Mouse (Mus musculus) embryonic facial prominence, embryonic 12.5 days (tissue): Measurements from ENCODE around the gene Mkln1. TPM values are rescaled to one million over a fixed set of nuclear protein-coding genes. Genes with fewer than 3 reads are reported as not detected.

Experiments
- ATAC-seq: fragments of 200-750 bp; cut with Nextera tagmentation; 2 replicates; pipeline ENCODE4 v1.8.0; 2017; ENCODE audit not compliant: insufficient number of reproducible peaks, insufficient read depth, low FRiP score, low TSS enrichment
- H3K27ac ChIP-seq: fragments of 300-500 bp; sonication (generic); 2 replicates; pipeline ENCODE4 v1.5.1; 2016; ENCODE audit warnings: mild to moderate bottlenecking
- H3K27me3 ChIP-seq: fragments of 300-500 bp; sonication (generic); 2 replicates; pipeline ENCODE4 v1.6.1; 2016; ENCODE audit warnings: mild to moderate bottlenecking, moderate library complexity
- H3K36me3 ChIP-seq: fragments of 300-500 bp; sonication (generic); 2 replicates; pipeline ENCODE4 v1.6.1; 2016; ENCODE audit warnings: mild to moderate bottlenecking
- H3K4me1 ChIP-seq: fragments of 300-500 bp; sonication (generic); 2 replicates; pipeline ENCODE4 v1.6.1; 2016
- H3K4me2 ChIP-seq: fragments of 300-500 bp; sonication (generic); replicated peaks from 2 replicates; pipeline ENCODE4 v1.6.1; 2016; ENCODE audit warnings: mild to moderate bottlenecking, moderate library complexity
- H3K4me3 ChIP-seq: fragments of 300-500 bp; sonication (generic); 2 replicates; pipeline ENCODE4 v1.5.1; 2016; ENCODE audit warnings: mild to moderate bottlenecking
- H3K9ac ChIP-seq: fragments of 300-500 bp; sonication (generic); 2 replicates; pipeline ENCODE4 v1.6.1; 2016; ENCODE audit warnings: mild to moderate bottlenecking, moderate library complexity
- H3K9me3 ChIP-seq: fragments of 300-500 bp; sonication (generic); 2 replicates; pipeline ENCODE4 v1.6.1; 2016; ENCODE audit warnings: mild to moderate bottlenecking, moderate library complexity
- WGBS: fragments of 180-500 bp; shearing (Covaris S2); methylation state at CpG from one replicate; pipeline ENCODE4 v1.1.7; 2016; 5-methylcytosine and 5-hydroxymethylcytosine counted together
- polyA plus RNA-seq: library from polyadenylated mRNA; unstranded; fragments of >200 nt; fragmentation: Nextera tagmentation; extraction: Ambion mirVana; gene quantifications from 2 replicates; pipeline ENCODE4 v1.2.1, GENCODE M21; 2016

Mkln1 gene
- polyA plus RNA-seq = 186 and 199 TPM in 2 replicates

DNA sequence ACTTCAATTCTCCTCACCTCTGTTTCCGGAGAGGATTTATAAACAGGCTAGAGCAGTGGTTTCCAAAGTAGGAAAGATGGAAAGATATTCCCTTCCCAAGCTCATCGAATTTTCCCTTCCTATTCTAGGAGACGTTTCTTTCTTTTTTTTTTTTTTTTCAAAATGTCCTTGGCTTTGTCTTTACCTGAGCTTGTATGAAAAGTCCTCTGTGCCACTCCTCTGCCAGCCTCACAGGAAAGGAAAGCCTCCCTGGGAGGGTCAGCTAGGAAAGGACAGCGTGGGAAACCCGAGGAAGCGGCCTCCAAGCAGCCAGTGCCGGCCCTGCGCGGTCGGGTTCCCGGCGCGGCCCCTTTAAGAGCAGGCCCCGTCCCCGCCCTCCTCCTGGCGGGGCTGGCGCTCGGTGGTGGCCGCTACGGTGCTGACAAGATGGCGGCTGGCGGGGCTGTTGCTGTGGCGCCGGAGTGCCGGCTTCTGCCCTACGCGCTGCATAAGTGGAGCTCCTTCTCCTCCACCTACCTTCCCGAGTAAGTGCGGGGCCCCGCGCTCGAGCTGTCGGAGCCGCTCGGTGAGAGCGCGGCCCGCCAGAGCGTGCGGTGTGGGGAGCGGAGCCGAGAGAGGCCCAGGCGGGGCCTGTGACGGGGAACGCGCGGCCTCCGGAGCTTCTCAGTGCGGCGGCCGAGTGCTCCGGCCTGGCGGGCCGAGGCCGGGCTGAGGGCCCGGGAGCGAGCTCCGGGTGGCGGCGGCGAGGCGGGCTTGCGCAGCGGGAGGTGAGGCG lies at the start of gene Mkln1:
Gene Mkln1, plus strand, starts transcription at position 305 of the 775 bp plus-strand sequence.
- Histone ChIP-seq H3K4me1 (peaks cover 24% of the 10 kb centered on the region), H3K27ac (peak within 1 kb of the TSS; percentile 95), H3K4me2 (peak within 1 kb of the TSS; percentile 91), H3K27me3 (no peaks in the 10 kb centered on the region), H3K4me3 (peak within 1 kb of the TSS; percentile 89), H3K9me3 (no peaks in the 10 kb centered on the region), H3K9ac (peak within 1 kb of the TSS; percentile 97), H3K36me3 (no peaks in the 10 kb centered on the region)
- WGBS = under 1% methylated on average over 65 of the region's 65 CpGs
- peak; percentile 96 for ATAC-seq

DNA sequence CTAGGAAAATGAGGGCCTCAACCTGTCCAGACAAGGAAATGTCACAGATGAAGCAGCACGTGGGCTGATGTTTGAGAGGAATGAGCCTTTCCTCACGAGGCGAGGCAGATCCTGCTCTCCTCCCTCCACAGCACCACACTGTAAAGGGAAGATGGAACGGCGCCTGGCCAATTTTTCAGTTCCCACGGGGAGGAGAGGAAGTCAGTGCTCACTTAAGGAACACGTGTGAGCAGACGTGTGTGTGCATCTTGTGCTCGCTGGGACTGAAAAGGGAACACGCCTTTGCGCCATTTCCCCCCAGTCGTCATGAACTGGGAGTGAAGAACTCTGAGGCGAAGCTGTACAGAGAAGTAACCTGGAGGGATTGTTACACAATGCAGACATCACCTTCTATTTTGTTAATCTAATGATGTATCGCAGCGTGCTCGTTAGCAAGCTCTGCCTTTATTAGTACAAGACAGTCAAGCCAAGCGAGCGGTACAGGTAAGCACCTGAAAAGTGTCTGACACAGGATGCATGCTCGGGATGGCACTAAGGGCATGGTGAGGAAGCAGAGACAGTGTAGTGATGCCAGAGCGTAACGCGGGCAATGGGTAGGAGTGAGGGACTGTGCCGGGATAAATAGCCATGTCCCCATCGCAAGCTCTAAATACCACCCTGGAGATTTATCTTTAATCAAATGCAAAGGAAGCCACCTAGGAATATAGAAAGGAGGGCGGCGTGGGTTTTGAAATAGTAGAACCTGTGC lies 41.9 kb upstream of the Mkln1 start:
- no peak for ATAC-seq
- WGBS = 85% methylated on average over 26 of the region's 26 CpGs
- no peaks in the 10 kb centered on the region for H3K36me3 ChIP-seq
- H3K4me3 ChIP-seq = no peak overlapping the region
- H3K9me3 ChIP-seq = no peaks in the 10 kb centered on the region
- H3K27ac ChIP-seq = no peak overlapping the region
- H3K4me2 ChIP-seq = no peak overlapping the region
- no peak overlapping the region for H3K9ac ChIP-seq
- H3K27me3 ChIP-seq = no peaks in the 10 kb centered on the region
- H3K4me1 ChIP-seq = no peaks in the 10 kb centered on the region

DNA sequence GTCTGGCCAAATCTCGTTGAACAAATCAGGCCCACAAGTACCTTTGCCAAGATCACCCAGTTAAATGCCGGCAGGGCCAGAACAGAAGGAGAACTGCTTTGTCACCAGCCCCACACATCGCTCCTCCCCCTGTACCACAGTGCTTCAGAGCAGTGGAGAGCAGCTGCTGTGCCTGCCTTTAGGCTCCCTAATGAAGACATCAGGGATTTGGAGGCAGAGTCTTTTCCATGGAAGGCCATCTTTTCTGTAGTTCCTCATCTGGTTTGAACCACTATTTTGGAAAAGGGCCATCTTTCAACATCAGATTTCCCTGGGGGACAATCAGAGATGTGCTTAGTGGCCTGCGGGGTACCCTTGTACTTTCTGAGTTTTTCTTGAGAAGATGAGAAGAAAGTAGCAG lies 41.2 kb upstream of the Mkln1 start:
- H3K9me3 ChIP-seq = no peaks in the 10 kb centered on the region
- ATAC-seq = no peak
- no peak overlapping the region for H3K27ac ChIP-seq
- no peak overlapping the region for H3K9ac ChIP-seq
- no peaks in the 10 kb centered on the region for H3K27me3 ChIP-seq
- H3K36me3 ChIP-seq = no peaks in the 10 kb centered on the region
- H3K4me1 ChIP-seq = no peaks in the 10 kb centered on the region
- WGBS = 53% methylated on average over 4 of the region's 4 CpGs
- H3K4me2 ChIP-seq = no peak overlapping the region
- H3K4me3 ChIP-seq = no peak overlapping the region

DNA sequence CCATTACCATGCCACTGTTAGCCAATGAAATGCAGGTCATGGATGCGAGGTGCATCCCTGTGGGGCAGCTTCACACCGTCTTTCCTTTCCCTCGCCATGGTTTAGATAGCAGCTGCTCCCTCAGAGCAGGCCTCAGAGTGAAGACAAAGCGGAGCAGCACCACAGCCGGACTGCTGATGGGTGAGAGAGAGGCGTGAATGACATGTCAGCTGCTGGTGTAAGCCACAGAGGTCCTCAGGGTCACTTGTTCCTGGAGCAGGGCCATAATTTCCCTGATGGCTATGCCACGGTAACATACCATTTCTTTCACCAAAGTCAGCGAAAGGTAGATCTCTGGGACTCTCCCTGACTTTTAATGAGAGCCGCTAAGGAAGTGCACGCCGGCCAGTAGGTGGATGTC lies 35.9 kb upstream of the Mkln1 start:
- H3K4me3 ChIP-seq = no peak overlapping the region
- no peak overlapping the region for H3K27ac ChIP-seq
- H3K9me3 ChIP-seq = no peaks in the 10 kb centered on the region
- peaks cover under 1% of the 10 kb centered on the region; the same call in 1 of the 2 replicates for H3K4me1 ChIP-seq
- H3K9ac ChIP-seq = no peak overlapping the region
- 58% methylated on average over 11 of the region's 11 CpGs for WGBS
- H3K36me3 ChIP-seq = no peaks in the 10 kb centered on the region
- no peak for ATAC-seq
- no peaks in the 10 kb centered on the region for H3K27me3 ChIP-seq
- H3K4me2 ChIP-seq = no peak overlapping the region

DNA sequence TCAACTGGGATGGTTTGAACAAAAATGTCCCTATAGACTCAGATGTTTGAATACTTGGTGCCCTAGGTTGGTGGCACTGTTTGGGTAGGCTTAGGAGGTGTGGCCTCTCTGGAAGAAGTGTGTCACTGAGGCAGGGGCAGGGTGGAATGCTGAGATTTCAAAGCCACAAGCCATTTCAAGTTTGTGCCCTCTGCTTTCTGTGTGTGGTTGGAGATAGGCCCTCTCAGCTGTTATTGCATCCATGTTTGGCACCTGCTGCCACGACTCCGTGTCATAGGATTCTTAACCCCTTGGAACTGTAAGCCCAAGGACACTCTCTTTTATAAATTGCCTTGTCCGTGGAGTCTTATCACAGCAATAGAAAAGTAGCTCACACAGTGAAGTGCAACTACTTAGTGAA lies 34.1 kb upstream of the Mkln1 start:
- Histone ChIP-seq H3K36me3 (no peaks in the 10 kb centered on the region), H3K9me3 (no peaks in the 10 kb centered on the region), H3K9ac (no peak overlapping the region), H3K4me2 (no peak overlapping the region), H3K27me3 (no peaks in the 10 kb centered on the region), H3K4me3 (no peak overlapping the region), H3K4me1 (peaks cover 7% of the 10 kb centered on the region; the same call in 1 of the 2 replicates), H3K27ac (no peak overlapping the region)
- no peak for ATAC-seq
- 81% methylated on average over 3 of the region's 3 CpGs for WGBS

DNA sequence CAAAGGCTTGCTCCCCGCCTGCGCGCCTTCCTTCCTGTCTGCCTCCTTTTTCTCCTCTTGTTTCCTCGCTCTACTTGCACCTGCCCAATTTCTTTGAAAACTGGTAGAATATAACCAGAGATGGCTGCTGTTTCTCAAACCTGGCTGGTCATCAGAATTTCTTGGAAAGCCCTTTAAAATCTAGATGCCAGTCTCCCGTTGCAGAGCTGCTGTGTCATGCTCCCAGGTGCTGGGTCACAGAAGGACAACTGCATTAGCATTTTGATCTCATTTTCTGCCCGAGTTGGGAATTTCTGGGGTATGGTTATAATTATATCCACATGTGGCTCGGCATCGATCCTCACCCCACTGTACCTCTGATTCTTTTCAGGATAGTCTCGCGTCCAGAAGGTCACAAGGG lies 30.6 kb upstream of the Mkln1 start:
- H3K27ac ChIP-seq = no peak overlapping the region
- H3K9ac ChIP-seq = no peak overlapping the region
- no peak overlapping the region for H3K4me3 ChIP-seq
- no peaks in the 10 kb centered on the region for H3K36me3 ChIP-seq
- WGBS = 38% methylated on average over 10 of the region's 10 CpGs
- H3K4me2 ChIP-seq = 0 out of 2 replicates have a peak overlapping the region, but pooled peaks have one; percentile 2
- ATAC-seq = no peak
- H3K9me3 ChIP-seq = no peaks in the 10 kb centered on the region
- no peaks in the 10 kb centered on the region for H3K27me3 ChIP-seq
- H3K4me1 ChIP-seq = peaks cover 10% of the 10 kb centered on the region

DNA sequence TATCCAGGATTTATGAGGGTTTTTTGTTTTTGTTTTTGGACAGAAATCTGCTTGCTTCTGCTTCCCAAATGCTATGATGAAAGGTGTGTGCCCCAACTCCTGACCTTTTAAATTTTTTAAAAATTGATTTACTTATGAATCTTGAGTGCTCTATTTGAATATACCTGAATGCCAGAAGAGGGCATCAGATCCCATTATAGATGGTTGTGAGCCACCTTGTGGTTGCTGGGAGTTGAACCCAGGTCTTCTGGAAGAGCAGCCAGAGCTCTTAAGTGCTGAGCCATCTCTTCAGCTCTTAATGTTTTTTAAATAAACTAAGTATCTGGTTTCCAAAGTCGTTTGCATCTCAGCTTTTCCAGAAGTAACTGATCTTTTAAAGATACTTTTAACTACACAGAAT lies 30.0 kb upstream of the Mkln1 start:
- ATAC-seq = no peak
- 25% methylated on average over 1 of the region's 1 CpGs for WGBS
- Histone ChIP-seq H3K27ac (no peak overlapping the region), H3K4me2 (no peak overlapping the region), H3K9ac (no peak overlapping the region), H3K27me3 (no peaks in the 10 kb centered on the region), H3K4me3 (no peak overlapping the region), H3K36me3 (no peaks in the 10 kb centered on the region), H3K4me1 (peaks cover 10% of the 10 kb centered on the region), H3K9me3 (no peaks in the 10 kb centered on the region)

DNA sequence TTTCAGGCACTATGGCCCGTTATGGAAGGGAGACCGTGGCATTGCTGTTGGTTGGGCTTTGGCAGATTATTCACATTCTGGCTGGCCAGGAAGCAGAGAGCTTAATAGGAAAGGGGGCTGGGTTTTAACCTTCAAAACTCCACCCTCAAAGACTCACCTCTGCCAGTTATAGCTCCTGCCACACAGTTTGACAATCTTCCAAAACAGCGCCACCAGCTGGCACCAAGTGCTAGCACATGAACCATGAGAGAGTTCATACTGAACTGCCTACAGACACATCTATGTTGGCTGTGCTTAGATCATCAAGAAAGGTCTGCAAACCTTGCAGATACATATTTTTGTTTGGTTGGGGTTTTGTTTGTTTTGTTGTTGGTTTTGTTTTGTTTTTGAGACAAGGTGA lies 28.7 kb upstream of the Mkln1 start:
- Histone ChIP-seq H3K27ac (no peak overlapping the region), H3K4me3 (no peak overlapping the region), H3K4me1 (peaks cover 10% of the 10 kb centered on the region), H3K27me3 (no peaks in the 10 kb centered on the region), H3K9me3 (no peaks in the 10 kb centered on the region), H3K36me3 (no peaks in the 10 kb centered on the region), H3K9ac (no peak overlapping the region), H3K4me2 (no peak overlapping the region)
- no peak for ATAC-seq
- WGBS = 57% methylated on average over 3 of the region's 3 CpGs

DNA sequence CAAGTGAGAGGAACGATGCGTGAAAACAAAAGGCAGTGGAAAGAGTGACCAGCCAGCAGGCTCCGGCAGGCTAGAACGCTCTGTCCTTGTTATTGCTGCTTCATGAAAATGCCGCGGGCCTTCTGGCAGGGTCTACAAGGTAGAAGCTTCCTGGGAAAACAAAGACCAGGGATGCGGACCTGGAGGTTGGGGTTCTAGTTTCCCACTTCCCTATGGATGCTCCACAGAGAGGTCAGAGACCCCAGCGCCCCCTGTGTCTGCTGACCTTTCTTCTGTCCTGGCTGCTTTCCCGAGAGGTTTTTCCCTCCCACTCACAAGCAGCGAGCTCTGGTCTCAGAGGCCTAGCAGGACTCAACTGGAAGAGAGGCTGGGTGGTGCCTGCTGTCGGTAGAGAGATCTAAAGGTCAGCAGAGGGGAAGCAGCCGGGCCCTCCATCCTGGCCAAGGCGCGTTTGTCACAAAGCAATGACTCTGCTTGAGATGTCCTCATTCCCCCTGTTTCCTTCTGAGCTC lies 27.9 kb upstream of the Mkln1 start:
- ATAC-seq = no peak
- H3K4me1 ChIP-seq = peaks cover 10% of the 10 kb centered on the region
- H3K36me3 ChIP-seq = no peaks in the 10 kb centered on the region
- 46% methylated on average over 14 of the region's 14 CpGs for WGBS
- H3K4me2 ChIP-seq = no peak overlapping the region
- H3K9me3 ChIP-seq = no peaks in the 10 kb centered on the region
- H3K27ac ChIP-seq = 0 out of 2 replicates have a peak overlapping the region, but pooled peaks have one; percentile 11
- no peak overlapping the region for H3K9ac ChIP-seq
- H3K4me3 ChIP-seq = no peak overlapping the region
- H3K27me3 ChIP-seq = no peaks in the 10 kb centered on the region

DNA sequence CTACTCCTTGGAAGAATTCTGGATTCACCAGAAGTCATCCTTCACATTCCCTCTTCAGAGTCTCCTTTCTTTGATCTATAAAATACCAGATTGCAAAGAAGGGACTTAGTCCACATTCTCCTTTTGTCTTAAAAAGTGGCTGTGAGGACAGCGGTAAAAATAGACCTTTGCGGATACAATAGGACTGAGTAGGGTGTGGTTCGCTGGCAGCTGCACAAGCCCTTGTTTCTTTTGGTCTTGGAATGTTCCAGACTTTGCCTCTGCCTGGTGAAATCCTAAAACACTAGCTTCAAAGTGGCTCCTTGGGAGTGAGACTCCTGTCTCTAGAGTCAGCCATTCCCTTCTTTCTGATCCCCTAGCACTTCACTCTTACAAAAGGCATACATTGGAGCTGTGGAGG lies 27.4 kb upstream of the Mkln1 start:
- Histone ChIP-seq H3K9ac (no peak overlapping the region), H3K9me3 (no peaks in the 10 kb centered on the region), H3K27me3 (no peaks in the 10 kb centered on the region), H3K4me1 (peaks cover 10% of the 10 kb centered on the region), H3K4me2 (no peak overlapping the region), H3K27ac (no peak overlapping the region), H3K36me3 (no peaks in the 10 kb centered on the region), H3K4me3 (no peak overlapping the region)
- ATAC-seq = no peak
- WGBS = 91% methylated on average over 3 of the region's 3 CpGs

DNA sequence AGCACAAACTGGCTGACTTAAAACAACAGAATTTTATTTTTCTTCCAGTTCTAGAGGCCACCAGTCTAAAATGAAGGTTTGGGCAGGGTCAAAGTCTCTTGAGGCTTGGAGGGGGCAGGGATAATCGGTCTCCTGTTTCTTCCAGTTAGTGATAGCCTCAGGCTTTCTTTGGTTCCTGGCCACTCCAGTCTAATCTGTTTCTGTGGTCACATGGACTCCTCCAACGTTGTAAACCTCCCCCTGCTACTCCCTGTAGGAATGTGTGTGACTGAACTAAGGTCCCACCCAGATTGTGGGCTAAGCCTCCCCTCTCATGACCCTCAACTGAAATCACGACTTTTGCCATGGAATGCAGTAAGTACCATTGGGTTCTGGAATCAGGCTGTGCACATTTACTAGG lies 25.9 kb upstream of the Mkln1 start:
- Histone ChIP-seq H3K9ac (no peak overlapping the region), H3K36me3 (no peaks in the 10 kb centered on the region), H3K27ac (no peak overlapping the region), H3K9me3 (no peaks in the 10 kb centered on the region), H3K4me2 (no peak overlapping the region), H3K27me3 (no peaks in the 10 kb centered on the region), H3K4me1 (peaks cover 10% of the 10 kb centered on the region), H3K4me3 (no peak overlapping the region)
- ATAC-seq = no peak
- WGBS = 7% methylated on average over 3 of the region's 3 CpGs
